ENCODE assay signal across 20 mouse cellular contexts in genomic region chr10:39233191-39233590, GRCm38 (mm10).
DNase-seq lines count a peak whose midpoint lies in the region; ATAC-seq and TF ChIP-seq lines count a peak whose summit lies in the region.
"Had no signal": no experiment of that assay in that cellular context is flagged by ENCODE, and none has a peak within 500 bp of the region (broad histone marks: within the 10 kb centered on the region; RNA-seq: fewer than 3 reads in every experiment).

No protein-coding gene starts in this region.

- H3K27me3 ChIP-seq in forebrain, embryonic 16.5 days (replicated peaks; ENCODE audit: control insufficient read depth, insufficient read depth, low read length), result no peaks in the 10 kb centered on the region
- H3K27me3 ChIP-seq in forebrain, embryonic 11.5 days (ENCODE audit: control insufficient read depth, insufficient read depth, low read length), result no peaks in the 10 kb centered on the region
- no peaks in the 10 kb centered on the region for H3K27me3 ChIP-seq in hindbrain, postnatal 0 days (ENCODE audit: insufficient read depth, low read length)
- H3K27me3 ChIP-seq in hindbrain, embryonic 11.5 days (ENCODE audit: control insufficient read depth, insufficient read depth, low read length), result no peaks in the 10 kb centered on the region
- H3K27me3 ChIP-seq in neural tube, embryonic 13.5 days, result no peaks in the 10 kb centered on the region
- H3K27me3 ChIP-seq in neural tube, embryonic 15.5 days (replicated peaks), result no peaks in the 10 kb centered on the region
- H3K27me3 ChIP-seq: heart, embryonic 15.5 days had no signal

- peaks cover 4% of the 10 kb centered on the region for H3K4me1 ChIP-seq in forebrain, embryonic 16.5 days (replicated peaks; ENCODE audit: control insufficient read depth, insufficient read depth, low read length)
- no peaks in the 10 kb centered on the region for H3K4me1 ChIP-seq in forebrain, embryonic 11.5 days (replicated peaks; ENCODE audit: control insufficient read depth, insufficient read depth, low read length)
- H3K4me1 ChIP-seq in hindbrain, postnatal 0 days (ENCODE audit: insufficient read depth, low read length), result no peaks in the 10 kb centered on the region
- H3K4me1 ChIP-seq in hindbrain, embryonic 11.5 days (replicated peaks; ENCODE audit: control insufficient read depth, insufficient read depth, low read length), result no peaks in the 10 kb centered on the region
- peaks cover 21% of the 10 kb centered on the region for H3K4me1 ChIP-seq in neural tube, embryonic 13.5 days (replicated peaks)
- H3K4me1 ChIP-seq in neural tube, embryonic 15.5 days, result peaks cover 11% of the 10 kb centered on the region

- H3K9me3 ChIP-seq in forebrain, embryonic 16.5 days (ENCODE audit: control insufficient read depth, low read length), result no peaks in the 10 kb centered on the region
- H3K9me3 ChIP-seq in forebrain, embryonic 11.5 days (ENCODE audit: control insufficient read depth, low read length), result no peaks in the 10 kb centered on the region; the same call in 1 of the 2 replicates
- no peaks in the 10 kb centered on the region for H3K9me3 ChIP-seq in hindbrain, postnatal 0 days (ENCODE audit: low read length)
- H3K9me3 ChIP-seq in hindbrain, embryonic 11.5 days (ENCODE audit: control insufficient read depth, low read length), result no peaks in the 10 kb centered on the region
- no peaks in the 10 kb centered on the region for H3K9me3 ChIP-seq in neural tube, embryonic 13.5 days
- no peaks in the 10 kb centered on the region for H3K9me3 ChIP-seq in neural tube, embryonic 15.5 days (replicated peaks)
- H3K9me3 ChIP-seq: heart, embryonic 15.5 days had no signal

- no peak for TF ChIP-seq CTCF in hindbrain, postnatal 0 days (IDR thresholded peaks at IDR 0.05; ENCODE audit: low read depth)

- DNase-seq in forebrain, embryonic 11.5 days (ENCODE audit: low spot score), result no peak
- no peak for DNase-seq in hindbrain, postnatal 0 days (ENCODE audit: low spot score)
- DNase-seq in hindbrain, embryonic 11.5 days (ENCODE audit: low spot score), result no peak
- no peak for DNase-seq in kidney, postnatal 36 days
- DNase-seq in cerebellum, adult 11-12 months, result no peak
- DNase-seq: adrenal gland, adult 2 months; adrenal gland, postnatal 25 days; B cell, adult 2 months; cerebellum, adult 8-10 months; cerebellum, postnatal 14 days; embryo, embryonic 11 days; gastrocnemius, postnatal 36 days; heart, postnatal 14 days; kidney, adult 11 months had no signal

- H3K9ac ChIP-seq in forebrain, embryonic 16.5 days (replicated peaks; ENCODE audit: low read depth, low read length), result no peak overlapping the region
- H3K9ac ChIP-seq in forebrain, embryonic 11.5 days (ENCODE audit: low read length), result no peak overlapping the region
- no peak overlapping the region for H3K9ac ChIP-seq in hindbrain, postnatal 0 days (replicated peaks; ENCODE audit: low read length)
- H3K9ac ChIP-seq in hindbrain, embryonic 11.5 days (ENCODE audit: low read depth, low read length), result no peak overlapping the region
- H3K9ac ChIP-seq in neural tube, embryonic 13.5 days, result no peak overlapping the region
- no peak overlapping the region for H3K9ac ChIP-seq in neural tube, embryonic 15.5 days (replicated peaks)
- H3K9ac ChIP-seq: heart, embryonic 15.5 days had no signal

- no peak overlapping the region for H3K4me3 ChIP-seq in forebrain, embryonic 16.5 days (replicated peaks; ENCODE audit: low read length)
- H3K4me3 ChIP-seq in forebrain, embryonic 11.5 days (ENCODE audit: low read depth, low read length), result no peak overlapping the region
- no peak overlapping the region for H3K4me3 ChIP-seq in hindbrain, postnatal 0 days (ENCODE audit: low read length)
- H3K4me3 ChIP-seq in hindbrain, embryonic 11.5 days (ENCODE audit: low read depth, low read length), result no peak overlapping the region
- no peak overlapping the region for H3K4me3 ChIP-seq in neural tube, embryonic 13.5 days
- H3K4me3 ChIP-seq in neural tube, embryonic 15.5 days (replicated peaks), result no peak overlapping the region
- H3K4me3 ChIP-seq: heart, embryonic 15.5 days had no signal

- H3K4me2 ChIP-seq in forebrain, embryonic 16.5 days (ENCODE audit: low read length), result no peak overlapping the region
- H3K4me2 ChIP-seq in forebrain, embryonic 11.5 days (ENCODE audit: low read depth, low read length, severe bottlenecking), result no peak overlapping the region
- no peak overlapping the region for H3K4me2 ChIP-seq in hindbrain, postnatal 0 days (ENCODE audit: low read depth, low read length)
- no peak overlapping the region for H3K4me2 ChIP-seq in hindbrain, embryonic 11.5 days (replicated peaks; ENCODE audit: low read depth, low read length)
- no peak overlapping the region for H3K4me2 ChIP-seq in neural tube, embryonic 13.5 days
- no peak overlapping the region for H3K4me2 ChIP-seq in neural tube, embryonic 15.5 days
- H3K4me2 ChIP-seq: heart, embryonic 15.5 days had no signal

- ATAC-seq in forebrain, embryonic 16.5 days, result peak; percentile 24; the same call in 1 of the 2 replicates
- ATAC-seq in forebrain, embryonic 11.5 days (replicated peaks; ENCODE audit: low FRiP score), result no peak
- 0 out of 2 replicates have a peak, but pooled peaks have one; percentile 53 for ATAC-seq in hindbrain, postnatal 0 days
- ATAC-seq in hindbrain, embryonic 11.5 days (ENCODE audit: low FRiP score), result no peak
- no peak for ATAC-seq in neural tube, embryonic 13.5 days (ENCODE audit: low read depth)
- no peak for ATAC-seq in neural tube, embryonic 15.5 days (ENCODE audit: low FRiP score)
- ATAC-seq: CD4-positive, CD25-positive, alpha-beta regulatory T cell, adult 4 months; forebrain, embryonic 14.5 days had no signal

- 84% methylated on average over 7 of the region's 7 CpGs for WGBS in forebrain, embryonic 16.5 days
- 90% methylated on average over 7 of the region's 7 CpGs for WGBS in forebrain, embryonic 11.5 days
- 62% methylated on average over 7 of the region's 7 CpGs for WGBS in hindbrain, postnatal 0 days
- WGBS in hindbrain, embryonic 11.5 days, result 83% methylated on average over 7 of the region's 7 CpGs
- WGBS in neural tube, embryonic 13.5 days, result 88% methylated on average over 7 of the region's 7 CpGs
- WGBS in neural tube, embryonic 15.5 days, result 93% methylated on average over 7 of the region's 7 CpGs

- no peaks in the 10 kb centered on the region for H3K36me3 ChIP-seq in forebrain, embryonic 16.5 days (ENCODE audit: control insufficient read depth, insufficient read depth)
- no peaks in the 10 kb centered on the region for H3K36me3 ChIP-seq in forebrain, embryonic 11.5 days (ENCODE audit: control insufficient read depth, insufficient read depth, low read length)
- no peaks in the 10 kb centered on the region for H3K36me3 ChIP-seq in hindbrain, postnatal 0 days (ENCODE audit: insufficient read depth, low read length)
- H3K36me3 ChIP-seq in hindbrain, embryonic 11.5 days (ENCODE audit: control insufficient read depth, insufficient read depth, low read length), result no peaks in the 10 kb centered on the region
- H3K36me3 ChIP-seq in neural tube, embryonic 13.5 days, result no peaks in the 10 kb centered on the region
- no peaks in the 10 kb centered on the region for H3K36me3 ChIP-seq in neural tube, embryonic 15.5 days
- H3K36me3 ChIP-seq: heart, embryonic 15.5 days had no signal

- H3K27ac ChIP-seq in forebrain, embryonic 16.5 days (ENCODE audit: low read length), result no peak overlapping the region
- no peak overlapping the region for H3K27ac ChIP-seq in forebrain, embryonic 11.5 days (ENCODE audit: low read depth, low read length)
- no peak overlapping the region for H3K27ac ChIP-seq in hindbrain, postnatal 0 days
- no peak overlapping the region; the same call in 1 of the 2 replicates for H3K27ac ChIP-seq in hindbrain, embryonic 11.5 days (ENCODE audit: low read depth, low read length)
- H3K27ac ChIP-seq in neural tube, embryonic 13.5 days (replicated peaks), result 0 out of 2 replicates have a peak overlapping the region, but pooled peaks have one; percentile 3
- no peak overlapping the region for H3K27ac ChIP-seq in neural tube, embryonic 15.5 days (replicated peaks)
- H3K27ac ChIP-seq: heart, embryonic 15.5 days had no signal

Comparison
In these comparisons a context has a peak if more than half of its experiments do, and no peak if none do; other contexts are left out.
1. ATAC-seq: peak in forebrain, embryonic 16.5 days (single experiment) and hindbrain, postnatal 0 days (single experiment); none in forebrain, embryonic 11.5 days (single experiment), hindbrain, embryonic 11.5 days (single experiment), neural tube, embryonic 13.5 days (single experiment) and neural tube, embryonic 15.5 days (single experiment).